Mouse (Mus musculus) midbrain, embryonic 13.5 days (tissue): ENCODE measurements at regions not wholly inside any gene's neighbourhood (a gene's known extent, or its start where the extent isn't known, plus 50 kb on each side); places are given as distances from the start of the nearest gene placed in this dataset.

Experiments
- ATAC-seq: fragments of 200-750 bp; cut with Nextera tagmentation; 2 replicates; pipeline ENCODE4 v1.8.0; 2017; ENCODE audit warnings: mild to moderate bottlenecking, moderate TSS enrichment, moderate library complexity
- H3K27ac ChIP-seq: fragments of 300-500 bp; sonication (generic); 2 replicates; pipeline ENCODE4 v1.5.1; 2015; ENCODE audit warnings: inconsistent platforms, mild to moderate bottlenecking, moderate library complexity
- H3K27me3 ChIP-seq: fragments of 300-500 bp; sonication (generic); 2 replicates; pipeline ENCODE4 v1.6.1; 2015; ENCODE audit warnings: mild to moderate bottlenecking, inconsistent platforms
- H3K36me3 ChIP-seq: fragments of 300-500 bp; sonication (generic); 2 replicates; pipeline ENCODE4 v1.6.1; 2015; ENCODE audit warnings: mild to moderate bottlenecking, inconsistent platforms
- H3K4me1 ChIP-seq: fragments of 300-500 bp; sonication (generic); replicated peaks from 2 replicates; pipeline ENCODE4 v1.6.1; 2015; ENCODE audit warnings: inconsistent platforms
- H3K4me2 ChIP-seq: fragments of 300-500 bp; sonication (generic); replicated peaks from 2 replicates; pipeline ENCODE4 v1.6.1; 2015; ENCODE audit warnings: moderate library complexity, mild to moderate bottlenecking, inconsistent platforms
- H3K4me3 ChIP-seq: fragments of 300-500 bp; sonication (generic); replicated peaks from 2 replicates; pipeline ENCODE4 v1.5.1; 2015; ENCODE audit warnings: mild to moderate bottlenecking, inconsistent platforms
- H3K9ac ChIP-seq: fragments of 300-500 bp; sonication (generic); replicated peaks from 2 replicates; pipeline ENCODE4 v1.6.1; 2015; ENCODE audit warnings: mild to moderate bottlenecking, inconsistent platforms
- H3K9me3 ChIP-seq: fragments of 300-500 bp; sonication (generic); 2 replicates; pipeline ENCODE4 v1.6.1; 2016; ENCODE audit warnings: mild to moderate bottlenecking, inconsistent platforms
- WGBS: fragments of 180-500 bp; shearing (Covaris S2); methylation state at CpG from one replicate; pipeline ENCODE4 v1.1.7; 2015; 5-methylcytosine and 5-hydroxymethylcytosine counted together

- Histone ChIP-seq H3K9ac (no peak overlapping the region), H3K4me2 (no peak overlapping the region), H3K27ac (no peak overlapping the region), H3K27me3 (no peaks in the 10 kb centered on the region), H3K9me3 (no peaks in the 10 kb centered on the region), H3K4me3 (no peak overlapping the region), H3K4me1 (no peaks in the 10 kb centered on the region), H3K36me3 (no peaks in the 10 kb centered on the region)
- 93% methylated on average over 3 of the region's 3 CpGs for WGBS
- no peak for ATAC-seq
Measured at GRCm38 (mm10) chr3:10974429-10974828, 638.9 kb upstream of the Gm38303 start.

DNA sequence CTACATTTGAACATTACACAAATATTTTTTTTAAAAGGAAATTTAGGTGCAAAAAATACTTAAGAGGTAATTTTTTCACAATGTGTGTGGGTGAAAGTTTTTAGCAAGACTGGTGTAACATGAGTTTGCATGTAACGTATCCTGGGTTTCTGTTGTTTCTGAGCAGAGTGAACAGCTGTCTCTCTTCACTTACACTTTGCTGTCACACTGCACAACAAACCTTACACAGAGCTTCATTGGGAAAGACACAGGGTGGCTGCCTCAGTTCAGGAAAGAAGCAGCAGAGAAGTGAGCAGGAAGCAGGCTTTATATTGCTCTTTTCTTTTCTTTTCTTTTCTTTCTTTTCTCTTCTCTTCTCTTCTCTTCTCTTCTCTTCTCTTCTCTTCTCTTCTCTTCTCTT is 617.1 kb upstream of the Gm38303 start:
- no peaks in the 10 kb centered on the region for H3K9me3 ChIP-seq
- no peak overlapping the region for H3K4me2 ChIP-seq
- no peaks in the 10 kb centered on the region for H3K27me3 ChIP-seq
- no peaks in the 10 kb centered on the region for H3K36me3 ChIP-seq
- H3K4me1 ChIP-seq = no peaks in the 10 kb centered on the region
- H3K27ac ChIP-seq = no peak overlapping the region
- 97% methylated on average over 1 of the region's 1 CpGs for WGBS
- no peak overlapping the region for H3K4me3 ChIP-seq
- H3K9ac ChIP-seq = no peak overlapping the region
- no peak for ATAC-seq

- Histone ChIP-seq H3K27me3 (no peaks in the 10 kb centered on the region), H3K9me3 (no peaks in the 10 kb centered on the region)
- no peak for ATAC-seq
Measured at GRCm38 (mm10) chr3:10917056-10917455, 581.6 kb upstream of the Gm38303 start.

GRCm38 (mm10) chr3:10891981-10892380 is 556.5 kb upstream of the Gm38303 start:
- no peaks in the 10 kb centered on the region for H3K27me3 ChIP-seq
- H3K4me1 ChIP-seq = no peaks in the 10 kb centered on the region
- 71% methylated on average over 2 of the region's 2 CpGs for WGBS
- no peaks in the 10 kb centered on the region for H3K36me3 ChIP-seq
- ATAC-seq = no peak
- H3K4me2 ChIP-seq = no peak overlapping the region
- no peaks in the 10 kb centered on the region for H3K9me3 ChIP-seq
- no peak overlapping the region for H3K9ac ChIP-seq
- H3K27ac ChIP-seq = no peak overlapping the region
- H3K4me3 ChIP-seq = no peak overlapping the region

More at GRCm38 (mm10) chr3:10917056-10917455, 581.6 kb upstream of the Gm38303 start:
- Histone ChIP-seq H3K4me1 (no peaks in the 10 kb centered on the region), H3K9ac (no peak overlapping the region), H3K36me3 (no peaks in the 10 kb centered on the region), H3K27ac (no peak overlapping the region), H3K4me2 (no peak overlapping the region), H3K4me3 (no peak overlapping the region)
- 46% methylated on average over 3 of the region's 3 CpGs for WGBS
